Mouse (Mus musculus) MEL-GATA-1-ER (cell line): ENCODE data around the gene Pabpc4.

ENCODE experiments used
- DNase-seq: peaks from one replicate; pipeline ENCODE4 v3.0.0-alpha.2; 2012; ENCODE audit warnings: low read depth; ENCODE audit errors: extremely low read depth

Gene Pabpc4

DNA sequence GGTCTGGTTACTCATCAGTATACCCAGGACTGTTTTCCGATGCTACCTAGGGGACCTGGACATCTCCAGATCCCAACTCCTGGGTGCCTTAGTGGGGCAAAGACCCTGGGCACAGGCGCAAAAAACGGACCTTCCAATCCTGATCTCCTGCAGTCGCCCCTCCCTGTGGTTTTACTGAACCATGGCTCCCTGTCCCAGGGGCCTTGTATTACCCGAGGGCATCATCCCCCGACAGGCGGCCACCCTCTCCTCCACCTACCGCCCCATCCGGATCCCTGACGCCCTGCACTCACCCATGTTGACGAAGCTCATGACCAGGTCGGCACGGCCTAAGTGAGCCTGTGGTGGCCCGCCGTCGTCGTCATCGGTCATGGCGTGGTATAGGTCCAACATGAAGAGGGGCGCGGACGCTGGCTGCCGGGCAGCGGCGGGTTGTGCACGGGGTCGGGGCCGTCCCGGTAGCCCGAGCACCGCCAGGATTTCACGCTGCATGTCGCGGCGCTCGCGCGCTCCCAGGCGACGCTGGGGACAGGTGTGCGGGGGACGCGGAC is 80.0 kb downstream of the Pabpc4 start:
- DNase-seq: no peak

GRCm38 (mm10) chr4:123342642-123343470 is 80.7 kb downstream of the Pabpc4 start, which contains the start of gene Bmp8a:
Gene Bmp8a, minus strand, starts transcription at chr4:123343252.
- peak; percentile 41 for DNase-seq

- DNase-seq: peak; percentile 9
Measured at GRCm38 (mm10) chr4:123343471-123343789, 81.3 kb downstream of the Pabpc4 start.
